Mouse (Mus musculus) kidney, adult 2 months (tissue): ENCODE measurements around the gene Selenot. TPM values are rescaled to one million over a fixed set of nuclear protein-coding genes. Genes with fewer than 3 reads are reported as not detected.

ENCODE experiments used
- DNase-seq: peaks from one replicate; pipeline ENCODE4 v3.0.0; 2021
- H3K27ac ChIP-seq: fragments of 200-500 bp; 2 replicates; pipeline ENCODE4 v1.5.1; 2012; ENCODE audit warnings: low read depth, low read length, control low read depth, inconsistent platforms; ENCODE audit not compliant: insufficient read depth
- H3K27me3 ChIP-seq: fragments of 200-500 bp; replicated peaks from 2 replicates; pipeline ENCODE4 v1.6.1; 2012; ENCODE audit warnings: mild to moderate bottlenecking, moderate library complexity, low read length, inconsistent platforms; ENCODE audit not compliant: control insufficient read depth, insufficient read depth
- H3K36me3 ChIP-seq: fragments of 200-500 bp; 2 replicates; pipeline ENCODE4 v1.6.1; 2012; ENCODE audit warnings: mild to moderate bottlenecking, moderate library complexity, low read length, inconsistent platforms; ENCODE audit not compliant: control insufficient read depth, insufficient read depth
- H3K4me1 ChIP-seq: fragments of 200-500 bp; 2 replicates; pipeline ENCODE4 v1.6.1; 2011; ENCODE audit warnings: low read length; ENCODE audit not compliant: control insufficient read depth, insufficient read depth
- H3K4me3 ChIP-seq: fragments of 200-500 bp; 2 replicates; pipeline ENCODE4 v1.5.1; 2011; ENCODE audit warnings: mild to moderate bottlenecking, low read depth, low read length, control low read depth; ENCODE audit not compliant: insufficient read depth
- CTCF ChIP-seq: fragments of 200-500 bp; conservative IDR thresholded peaks from 2 replicates; pipeline ENCODE4 v1.5.1; 2011; ENCODE audit warnings: low read depth, mild to moderate bottlenecking, control low read depth, low read length, moderate library complexity, mixed read lengths; ENCODE audit not compliant: insufficient read depth, insufficient read length
- POLR2A ChIP-seq: fragments of 200-500 bp; IDR thresholded peaks from one replicate; pipeline ENCODE4 v1.6.1; 2011; ENCODE audit warnings: low read depth, low read length, control low read depth
- WGBS: fragments of 180-500 bp; shearing (Covaris S2); methylation state at CpG from one replicate; pipeline ENCODE4 v1.1.7; 2018; 5-methylcytosine and 5-hydroxymethylcytosine counted together
- polyA plus RNA-seq: library from polyadenylated mRNA; depleted of rRNA; stranded (reverse); fragments of >200 nt; gene quantifications from 2 replicates; pipeline ENCODE4 v1.2.3, GENCODE M21; 2012; rRNA removed

Gene Selenot
- polyA plus RNA-seq, 1 experiment: 102 TPM

DNA sequence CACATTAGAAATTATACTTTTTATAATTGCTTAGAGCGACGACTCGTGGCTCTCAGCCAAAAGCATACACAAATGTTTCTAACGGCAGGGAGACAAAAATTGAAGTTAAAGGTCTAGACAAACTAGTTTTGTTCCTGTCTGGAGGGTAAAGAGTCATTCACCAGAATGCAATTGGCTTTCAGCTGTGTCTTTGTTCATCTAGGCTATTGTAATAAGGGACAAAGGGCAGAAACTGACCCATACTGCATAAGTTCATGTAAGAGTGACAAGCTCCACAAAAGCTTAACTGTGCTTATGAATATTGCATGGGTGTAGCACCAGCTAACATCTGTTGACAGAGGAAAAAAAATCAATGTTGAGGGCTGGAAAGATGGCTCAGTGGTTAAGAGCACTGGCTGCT is 32.1 kb downstream of the Selenot start:
- WGBS: 73% methylated on average over 4 of the region's 4 CpGs
- Histone ChIP-seq H3K4me1 (no peaks in the 10 kb centered on the region), H3K27me3 (no peaks in the 10 kb centered on the region), H3K36me3 (no peaks in the 10 kb centered on the region), H3K27ac (no peak overlapping the region), H3K4me3 (no peak overlapping the region)
- TF ChIP-seq CTCF (no peak), POLR2A (no peak)
- DNase-seq: no peak

DNA sequence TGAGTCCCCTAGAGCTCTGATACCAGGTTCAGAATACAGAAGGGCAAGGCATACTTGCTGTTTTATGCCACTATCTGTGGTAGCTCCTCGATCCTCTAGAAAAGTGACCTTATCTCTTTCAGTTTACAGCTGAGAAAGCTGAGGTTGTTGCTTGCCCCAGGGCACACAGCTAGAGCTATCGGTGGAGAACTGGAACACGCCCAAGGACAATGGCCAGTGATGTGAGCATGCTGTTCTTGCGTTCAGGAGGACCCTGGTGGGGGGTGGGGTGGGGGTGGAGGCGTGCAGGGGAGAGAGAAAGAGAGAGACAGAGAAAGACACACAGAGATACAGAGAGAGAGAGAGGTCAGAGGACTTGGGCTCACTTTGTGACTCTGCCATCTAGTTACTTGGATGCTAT is 33.5 kb downstream of the Selenot start:
- WGBS: 80% methylated on average over 5 of the region's 5 CpGs
- DNase-seq: no peak
- Histone ChIP-seq H3K36me3 (no peaks in the 10 kb centered on the region), H3K27ac (no peak overlapping the region), H3K4me1 (no peaks in the 10 kb centered on the region), H3K4me3 (no peak overlapping the region), H3K27me3 (no peaks in the 10 kb centered on the region)
- TF ChIP-seq POLR2A: no peak
- no peak for TF ChIP-seq CTCF

DNA sequence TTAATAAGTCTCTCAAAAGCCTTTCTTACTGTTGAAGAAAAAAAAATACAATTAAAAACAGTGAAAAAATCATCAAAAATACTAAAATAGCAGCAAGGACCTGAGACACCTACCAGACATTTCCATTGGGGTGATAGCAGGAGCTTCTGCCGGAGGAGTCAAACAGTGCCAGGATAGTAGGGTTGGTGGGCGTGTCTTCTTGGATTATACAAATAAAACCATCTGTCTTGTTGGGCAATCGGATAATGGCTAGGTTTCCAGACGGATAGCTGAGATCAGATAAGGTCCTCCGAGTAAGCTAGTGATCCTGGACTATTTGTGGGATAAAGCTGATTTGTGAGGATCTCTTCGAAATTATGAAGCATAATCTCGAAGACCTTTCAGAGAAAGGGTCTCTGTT is 44.6 kb downstream of the Selenot start:
- Histone ChIP-seq H3K27me3 (no peaks in the 10 kb centered on the region), H3K4me3 (no peak overlapping the region), H3K4me1 (no peaks in the 10 kb centered on the region), H3K36me3 (no peaks in the 10 kb centered on the region), H3K27ac (no peak overlapping the region)
- no peak for DNase-seq
- 75% methylated on average over 7 of the region's 7 CpGs for WGBS
- TF ChIP-seq CTCF (no peak), POLR2A (no peak)

DNA sequence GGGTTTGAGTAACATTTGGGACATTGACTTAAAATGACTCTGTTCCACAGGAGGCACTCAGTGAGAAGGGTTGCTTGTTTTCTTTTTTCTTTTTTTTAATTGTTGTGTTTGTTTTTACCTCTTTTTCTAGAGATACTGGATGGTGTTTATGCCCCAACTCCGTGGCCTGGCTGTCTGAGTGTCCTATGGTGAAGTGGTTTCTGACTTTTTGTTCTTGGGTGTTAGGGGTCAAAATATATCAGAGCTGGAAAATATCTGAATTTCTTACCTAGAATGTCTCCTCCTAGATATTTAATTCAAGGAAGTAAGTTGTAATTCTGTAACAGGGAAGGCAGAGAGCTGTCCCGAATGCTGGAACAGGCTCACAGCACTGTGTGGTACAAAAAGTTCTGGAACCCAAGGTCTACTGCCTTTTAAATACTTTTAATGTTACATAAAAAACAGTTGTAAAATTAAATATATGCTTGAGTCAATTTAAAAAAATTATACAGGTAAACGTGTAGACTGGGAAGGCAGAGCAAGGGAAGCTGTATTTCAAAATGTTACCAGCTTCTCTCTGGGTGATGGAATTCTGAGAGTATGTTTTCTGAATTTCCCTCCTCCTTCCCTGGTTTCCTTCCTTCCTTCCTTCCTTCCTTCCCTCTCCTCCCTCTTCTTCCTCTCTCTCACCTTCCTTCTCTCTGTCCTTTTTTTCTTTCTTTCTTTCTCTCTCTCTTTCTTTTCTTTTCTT is 46.4 kb downstream of the Selenot start:
- Histone ChIP-seq H3K4me1 (no peaks in the 10 kb centered on the region), H3K27ac (no peak overlapping the region), H3K27me3 (no peaks in the 10 kb centered on the region), H3K4me3 (no peak overlapping the region), H3K36me3 (no peaks in the 10 kb centered on the region)
- DNase-seq: no peak
- no peak for TF ChIP-seq POLR2A
- TF ChIP-seq CTCF: no peak
- 73% methylated on average over 3 of the region's 3 CpGs for WGBS

DNA sequence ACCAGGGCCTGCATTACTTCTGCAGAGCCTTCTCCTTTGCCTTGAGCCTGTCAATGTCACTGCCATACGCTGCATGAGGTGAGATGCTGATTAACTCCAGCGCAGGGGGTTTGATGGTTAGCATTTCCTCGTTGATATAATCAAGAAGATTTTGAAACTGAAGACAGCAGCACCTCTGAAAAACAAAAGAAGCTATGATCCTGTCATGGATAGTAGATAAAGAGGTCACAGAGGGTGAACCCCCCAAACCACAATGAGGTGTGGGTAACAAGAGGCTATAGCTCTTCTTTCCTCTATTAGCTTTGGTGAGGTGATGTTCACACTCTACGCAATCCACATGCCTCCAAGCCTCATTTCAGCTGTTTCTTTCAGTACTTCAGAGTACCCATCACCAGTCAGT is 48.5 kb downstream of the Selenot start:
- no peak for TF ChIP-seq POLR2A
- TF ChIP-seq CTCF: no peak
- DNase-seq: no peak
- Histone ChIP-seq H3K27me3 (no peaks in the 10 kb centered on the region), H3K27ac (no peak overlapping the region), H3K4me1 (no peaks in the 10 kb centered on the region), H3K4me3 (no peak overlapping the region), H3K36me3 (no peaks in the 10 kb centered on the region)
- WGBS: 89% methylated on average over 4 of the region's 4 CpGs

DNA sequence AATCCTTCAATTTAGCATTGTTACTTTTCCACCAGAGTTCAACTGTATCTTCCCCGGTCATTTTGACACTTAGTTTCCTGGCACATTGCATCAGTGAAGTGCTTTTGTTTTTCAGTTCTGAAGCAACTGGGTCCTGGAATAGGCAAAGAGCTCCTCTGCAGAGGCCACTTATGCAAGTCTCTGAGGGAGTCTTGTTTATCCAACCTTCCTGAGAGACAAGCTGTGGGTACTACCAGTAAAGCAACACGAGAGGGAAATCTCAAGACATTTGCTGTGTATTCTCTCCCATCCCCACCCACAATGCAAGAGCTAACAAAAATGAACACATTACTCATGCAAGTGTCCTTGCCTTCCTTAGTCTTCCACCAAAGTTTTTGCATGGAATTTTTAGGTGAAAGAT is 55.3 kb downstream of the Selenot start:
- H3K27me3 ChIP-seq: no peaks in the 10 kb centered on the region

DNA sequence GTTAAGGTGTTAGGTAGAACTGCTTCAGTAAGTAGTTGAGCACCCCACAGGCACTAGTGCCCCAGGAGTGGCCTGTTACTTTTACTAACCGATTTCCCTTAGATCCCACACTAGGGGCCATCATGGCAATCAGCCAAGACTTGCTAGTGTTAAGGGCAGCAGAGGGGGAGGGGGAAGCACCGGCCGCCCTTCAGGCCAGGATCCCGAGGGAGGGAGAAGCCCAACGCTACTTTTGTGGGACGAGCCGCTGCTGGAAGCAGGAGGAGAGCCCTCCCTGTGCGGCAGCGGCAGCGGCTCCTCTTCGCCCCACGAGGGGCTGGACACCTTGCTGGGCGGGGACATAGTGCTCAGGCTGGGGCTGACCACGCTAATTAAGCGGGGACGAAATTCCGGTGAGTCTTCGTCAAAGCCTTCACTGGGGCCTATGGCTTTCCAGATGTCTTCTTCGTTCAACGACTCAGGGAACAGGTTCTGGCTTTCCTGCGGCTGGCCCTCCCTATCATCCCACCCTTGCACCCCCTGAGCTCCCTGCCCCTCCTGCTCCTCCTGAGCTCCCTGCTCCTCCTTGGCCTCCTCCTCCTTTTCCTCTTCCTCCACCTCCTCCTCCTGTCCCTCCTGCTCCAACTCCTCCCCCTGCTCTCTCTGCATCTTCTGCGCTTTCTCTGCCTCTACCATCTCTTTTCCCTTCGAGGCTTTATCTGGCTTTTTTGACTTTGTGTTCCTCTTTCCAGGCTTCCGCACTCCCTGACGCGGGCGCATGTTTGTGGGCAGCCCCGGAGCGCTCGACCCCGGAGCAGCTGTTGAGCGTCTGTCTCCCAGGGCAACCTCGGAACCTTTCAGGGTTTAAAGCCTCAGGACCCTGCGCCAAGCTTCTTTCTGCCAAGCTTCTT is 60.2 kb downstream of the Selenot start, which contains the start of gene Erich6:
Gene Erich6 (minus strand): TSS at position 802 of the 890 bp plus-strand sequence.
- H3K4me3 ChIP-seq: peak within 1 kb of the TSS; percentile 63
- no peak within 1 kb of the TSS for H3K27ac ChIP-seq
- DNase-seq: peak; percentile 60

More for the DNA sequence above, 55.3 kb downstream of the Selenot start:
- Histone ChIP-seq H3K4me3 (no peak overlapping the region), H3K36me3 (no peaks in the 10 kb centered on the region), H3K27ac (no peak overlapping the region), H3K4me1 (no peaks in the 10 kb centered on the region)
- WGBS: 72% methylated on average over 2 of the region's 2 CpGs
- no peak for DNase-seq
- TF ChIP-seq CTCF (no peak), POLR2A (no peak)

More for the DNA sequence above, 60.2 kb downstream of the Selenot start, which contains the start of gene Erich6:
- Histone ChIP-seq H3K27me3 (no peaks in the 10 kb centered on the region), H3K4me1 (no peaks in the 10 kb centered on the region), H3K36me3 (no peaks in the 10 kb centered on the region)
- TF ChIP-seq CTCF: no peak
- 2% methylated on average over 34 of the region's 34 CpGs for WGBS

Other genes starting within 250 kb of the Selenot start
- gene Tsc22d2, start 161.9 kb upstream of the Selenot start, polyA plus RNA-seq: 8.4 and 11.3 TPM in 2 replicates
- 10.6 and 15.4 TPM in 2 replicates for gene Eif2a, start 50.8 kb upstream of the Selenot start, polyA plus RNA-seq
- gene Serp1, start 50.7 kb upstream of the Selenot start, polyA plus RNA-seq: 32.7 and 37.7 TPM in 2 replicates
- gene Erich6, start 60.6 kb downstream of the Selenot start, polyA plus RNA-seq: 0.03 and 0.10 TPM in 2 replicates
- gene Siah2, start 115.8 kb downstream of the Selenot start, polyA plus RNA-seq: 19.9 and 22.0 TPM in 2 replicates
- not detected in 2 replicates for gene Mindy4b-ps, start 245.7 kb downstream of the Selenot start, polyA plus RNA-seq